Mouse (Mus musculus): ENCODE data around the gene Lrwd1.

- TF ChIP-seq TAL1 (conservative IDR thresholded peaks at IDR 0.05; ENCODE audit: low read depth, low read length) (no peak), CTCF (IDR thresholded peaks at IDR 0.05; ENCODE audit: low read depth, low read length) (no peak), GATA1 (IDR thresholded peaks at IDR 0.05; ENCODE audit: borderline replicate concordance, low read length) (no peak), POLR2AphosphoS5 (IDR thresholded peaks at IDR 0.05; ENCODE audit: insufficient replicate concordance, low read depth, low read length) (no peak), GATA2 (IDR thresholded peaks at IDR 0.05; ENCODE audit: borderline replicate concordance, low read depth, low read length) (no peak)
Measured at GRCm38 (mm10) chr5:136088821-136089575, 46.9 kb downstream of the Lrwd1 start.
